Mouse (Mus musculus) large intestine, adult 2 months (tissue): ENCODE results near the gene Pik3r2. TPM values are rescaled to one million over a fixed set of nuclear protein-coding genes. Genes with fewer than 3 reads are reported as not detected.

Experiments used
- DNase-seq: peaks from one replicate; pipeline ENCODE4 v3.0.0-alpha.2; 2012; ENCODE audit warnings: low read depth, low spot score
- WGBS: fragments of 180-500 bp; shearing (Covaris S2); methylation state at CpG from one replicate; pipeline ENCODE4 v1.1.7; 2018; 5-methylcytosine and 5-hydroxymethylcytosine counted together
- polyA plus RNA-seq: library from polyadenylated mRNA; depleted of rRNA; stranded (reverse); fragments of >200 nt; gene quantifications from 2 replicates; pipeline ENCODE4 v1.2.3, GENCODE M21; 2012

Pik3r2 gene
- polyA plus RNA-seq, 1 experiment, result 82.1 TPM

GRCm38 (mm10) chr8:70762118-70762517 lies 14.4 kb downstream of the Pik3r2 start:
- DNase-seq, result no peak
- 34% methylated on average over 1 of the region's 1 CpGs for WGBS

- DNase-seq, result peak; percentile 98
- WGBS, result 1% methylated on average over 55 of the region's 55 CpGs
Observed at GRCm38 (mm10) chr8:70760775-70761406, 15.6 kb downstream of the Pik3r2 start, which contains the start of gene Mpv17l2. Gene Mpv17l2 (minus strand): TSS chr8:70760946.

- DNase-seq, result no peak
- under 1% methylated on average over 22 of the region's 22 CpGs for WGBS
Observed at GRCm38 (mm10) chr8:70760350-70760749, 16.2 kb downstream of the Pik3r2 start.

DNA sequence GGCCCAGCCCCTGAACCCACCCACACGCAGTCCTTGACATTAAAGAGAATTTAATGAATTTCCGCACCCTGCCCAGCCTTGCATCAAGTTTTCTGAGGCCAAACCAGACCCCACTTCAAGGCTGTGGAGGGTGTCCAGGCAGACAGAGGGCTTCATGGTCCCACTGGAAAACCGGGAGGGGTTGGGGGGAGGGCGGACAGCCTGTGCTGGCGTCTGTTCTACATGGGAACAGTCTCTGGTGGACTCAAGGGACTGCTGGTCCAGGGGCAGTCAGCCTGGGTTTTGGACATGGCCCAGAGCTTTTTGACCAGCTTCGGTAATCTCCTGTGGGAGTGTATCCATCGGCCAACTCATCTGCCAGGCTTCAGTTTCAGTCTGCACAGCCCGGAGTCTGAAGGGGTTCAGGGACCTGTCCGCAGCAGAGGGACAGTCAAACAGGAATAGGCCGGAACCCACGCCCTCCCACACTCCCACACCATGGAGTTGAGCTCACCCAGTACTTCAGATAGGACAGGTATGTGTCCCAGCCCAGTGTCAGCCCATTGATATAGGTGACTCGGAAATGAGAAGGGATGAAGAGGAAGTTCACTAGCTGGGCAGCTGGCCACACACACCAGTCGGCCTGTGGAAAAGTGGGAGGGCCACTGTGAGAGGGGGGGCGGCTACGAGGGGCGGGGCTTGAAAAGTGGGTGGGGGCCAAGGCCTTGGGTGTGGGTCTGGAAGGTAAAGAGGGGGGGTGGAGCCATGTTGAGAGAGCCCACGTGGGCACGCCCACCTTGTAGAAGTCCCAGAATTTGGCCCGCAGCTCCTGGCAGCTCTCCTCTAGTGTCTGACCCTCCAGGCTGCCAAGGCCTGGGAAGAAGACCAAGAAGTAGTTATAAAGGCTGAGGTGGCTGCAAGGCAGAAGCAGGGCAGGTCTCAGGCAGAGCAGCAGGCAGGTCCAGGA lies 17.6 kb downstream of the Pik3r2 start:
- DNase-seq, result no peak

GRCm38 (mm10) chr8:70758308-70758615 lies 18.3 kb downstream of the Pik3r2 start:
- 87% methylated on average over 7 of the region's 7 CpGs for WGBS
- DNase-seq, result no peak

More for the DNA sequence above, 17.6 kb downstream of the Pik3r2 start:
- 46% methylated on average over 19 of the region's 19 CpGs for WGBS

GRCm38 (mm10) chr8:70757523-70758307 lies 18.8 kb downstream of the Pik3r2 start:
- 78% methylated on average over 22 of the region's 22 CpGs for WGBS

DNA sequence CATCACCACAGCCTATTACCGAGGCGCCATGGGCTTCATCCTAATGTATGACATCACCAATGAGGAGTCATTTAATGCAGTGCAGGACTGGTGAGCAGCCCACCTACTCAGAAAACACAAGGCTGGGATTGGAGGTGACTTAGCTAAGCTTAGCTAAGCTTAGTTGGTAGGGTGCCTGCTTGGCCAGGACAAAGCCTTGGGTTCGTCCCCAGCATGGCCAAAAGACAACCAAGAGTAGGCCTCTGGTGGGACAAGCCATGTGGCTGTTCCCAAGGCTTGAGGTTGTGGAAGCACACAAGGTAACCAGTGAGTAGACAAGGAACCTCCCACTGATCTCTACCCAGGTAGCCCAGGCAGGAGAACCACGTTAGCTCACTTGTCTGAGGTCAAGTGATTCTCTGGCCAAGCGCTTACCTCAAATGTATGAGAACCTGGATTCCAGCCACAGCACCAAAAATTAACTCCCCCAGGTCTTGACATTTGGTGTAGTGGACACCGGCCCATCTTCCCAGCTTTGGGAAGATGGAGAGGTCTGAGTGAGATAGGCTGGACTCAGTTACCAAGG lies 20.0 kb downstream of the Pik3r2 start:
- WGBS, result 94% methylated on average over 6 of the region's 6 CpGs

More at GRCm38 (mm10) chr8:70757523-70758307, 18.8 kb downstream of the Pik3r2 start:
- DNase-seq, result no peak

DNA sequence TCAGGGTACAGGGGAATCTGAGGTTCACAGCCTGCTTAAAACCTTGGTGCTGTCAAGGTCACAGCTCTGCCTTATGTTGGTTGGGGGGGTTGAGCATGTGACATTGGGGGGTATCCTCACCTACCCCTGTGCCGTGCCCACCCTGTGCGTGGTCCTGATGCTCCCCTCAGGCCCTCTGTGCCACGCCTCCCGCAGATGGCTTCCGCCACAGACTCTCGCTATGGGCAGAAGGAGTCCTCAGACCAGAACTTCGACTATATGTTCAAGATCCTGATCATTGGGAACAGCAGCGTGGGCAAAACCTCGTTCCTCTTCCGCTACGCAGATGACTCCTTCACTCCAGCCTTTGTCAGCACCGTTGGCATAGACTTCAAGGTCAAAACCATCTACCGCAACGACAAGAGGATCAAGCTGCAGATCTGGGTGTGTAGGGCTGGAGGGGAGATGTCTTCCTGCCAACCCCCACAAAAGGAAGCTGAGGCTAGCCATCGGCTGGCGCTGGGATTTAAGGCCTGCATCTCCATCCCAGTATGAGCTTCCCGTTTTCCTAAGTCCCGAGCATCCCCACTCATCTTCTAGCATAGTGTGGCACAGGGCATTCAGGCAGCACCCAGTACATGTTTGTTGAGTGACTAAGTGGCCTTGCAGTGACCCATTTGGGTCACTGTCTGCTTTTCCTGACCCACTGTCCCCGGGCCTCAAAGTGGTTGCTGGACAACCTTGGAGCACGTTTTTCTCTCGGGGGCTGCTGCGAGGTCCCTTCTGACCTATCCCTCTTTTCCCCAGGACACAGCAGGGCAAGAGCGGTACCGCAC lies 20.6 kb downstream of the Pik3r2 start:
- 79% methylated on average over 24 of the region's 24 CpGs for WGBS
- DNase-seq, result no peak

More for the DNA sequence above, 20.0 kb downstream of the Pik3r2 start:
- no peak for DNase-seq

DNA sequence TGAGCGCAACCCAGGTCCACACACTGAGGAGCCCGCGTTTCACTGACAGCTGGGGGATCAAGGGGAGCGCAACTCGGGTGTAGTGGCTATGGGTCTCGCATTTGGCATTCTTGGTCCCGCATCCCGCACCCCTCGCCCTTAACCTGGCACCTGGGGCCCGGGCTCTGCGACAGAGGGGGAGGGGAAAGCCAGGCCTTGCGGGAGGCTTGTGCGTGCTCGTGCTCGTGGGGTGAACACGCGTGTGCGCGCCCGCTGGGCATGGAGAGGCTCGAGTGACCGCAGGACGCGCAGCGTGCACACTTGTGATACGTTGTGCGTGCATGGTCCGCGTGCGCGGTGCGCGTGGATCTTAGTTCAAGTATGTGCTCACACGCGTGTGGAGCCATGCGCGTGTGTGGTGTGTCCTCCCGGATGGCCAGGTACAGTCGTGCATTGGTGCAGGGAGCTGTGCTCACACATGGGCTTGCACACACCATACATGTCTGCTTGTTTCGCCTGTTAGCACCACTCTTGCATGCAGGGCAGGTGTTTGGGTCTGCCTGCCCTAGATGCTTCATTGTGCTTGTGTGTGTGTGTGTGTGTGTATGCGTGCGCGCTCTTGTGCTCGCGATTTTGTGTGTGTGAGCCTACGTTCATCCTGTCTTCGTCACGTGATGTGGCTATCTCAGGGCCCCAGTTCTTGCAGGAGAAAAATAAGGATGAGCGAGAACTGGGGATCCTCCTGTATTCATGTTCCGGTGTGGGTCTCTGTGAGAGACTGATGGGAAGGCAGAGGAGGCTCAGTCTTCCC lies 21.4 kb downstream of the Pik3r2 start:
- 6% methylated on average over 50 of the region's 50 CpGs for WGBS
- no peak for DNase-seq

DNA sequence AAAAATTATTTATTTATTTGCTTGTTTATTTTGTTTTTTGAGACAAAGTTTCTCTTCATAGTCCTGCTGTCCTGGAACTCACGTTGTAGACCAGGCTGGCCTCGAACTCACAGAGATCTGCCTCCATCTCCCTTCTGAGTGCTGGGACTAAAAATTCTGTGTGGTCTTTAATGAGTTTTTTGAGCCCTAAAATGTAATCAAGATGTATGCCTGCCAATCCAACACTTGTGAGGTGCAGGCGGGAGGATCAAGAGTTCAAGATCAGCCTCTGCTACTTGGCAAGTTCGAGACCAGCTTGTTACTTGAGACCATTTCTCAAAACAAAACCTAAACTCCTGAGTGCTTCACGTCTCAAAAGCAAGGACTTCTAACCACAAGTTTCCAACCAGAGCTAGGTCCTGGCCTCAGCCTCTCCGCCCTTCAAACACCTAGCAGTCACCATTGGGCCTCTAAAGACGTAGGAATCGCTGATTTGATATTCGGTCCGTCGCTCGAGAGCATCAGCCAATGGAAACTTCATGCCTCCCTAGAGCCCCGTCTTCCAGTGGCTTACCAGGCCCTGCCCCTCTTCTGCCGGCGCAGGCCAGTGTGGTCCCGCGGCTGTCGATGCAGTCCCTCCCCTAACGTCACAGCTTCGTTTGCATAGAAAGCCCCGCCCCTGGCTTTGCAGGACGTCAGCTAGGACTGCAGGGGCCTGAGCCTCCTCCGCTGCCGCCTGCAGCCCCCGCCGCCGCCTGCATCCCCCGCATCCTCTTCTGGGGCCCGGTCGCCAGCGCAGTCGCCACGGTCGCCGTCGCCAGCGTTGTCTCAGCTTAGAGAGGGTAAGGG lies 22.3 kb downstream of the Pik3r2 start, which contains the start of gene Rab3a:
Rab3a (plus strand) TSS at position 637 of the 828 bp plus-strand sequence.
- DNase-seq, result peak; percentile 97
- WGBS, result 8% methylated on average over 37 of the region's 37 CpGs

DNA sequence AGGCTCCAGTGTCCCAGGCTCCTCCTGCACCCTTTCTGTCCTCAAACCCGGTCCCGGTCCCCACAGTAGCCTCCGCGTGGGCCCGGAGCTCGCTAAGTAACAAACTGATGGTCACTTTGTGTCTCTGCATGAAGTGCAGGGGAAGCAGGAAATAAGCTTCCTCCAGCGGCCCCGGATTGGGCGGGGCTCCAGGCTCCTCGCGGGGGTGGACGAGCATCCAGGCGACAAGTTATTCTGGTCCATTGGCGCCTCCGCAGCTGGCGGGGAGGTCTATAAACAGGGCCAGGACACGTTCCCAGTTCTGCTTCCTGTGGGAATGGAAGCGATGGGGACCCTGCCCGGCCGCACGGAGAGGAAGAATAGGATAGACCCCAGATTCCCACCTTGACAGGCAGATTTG lies 23.4 kb downstream of the Pik3r2 start:
- DNase-seq, result no peak
- 5% methylated on average over 21 of the region's 21 CpGs for WGBS

DNA sequence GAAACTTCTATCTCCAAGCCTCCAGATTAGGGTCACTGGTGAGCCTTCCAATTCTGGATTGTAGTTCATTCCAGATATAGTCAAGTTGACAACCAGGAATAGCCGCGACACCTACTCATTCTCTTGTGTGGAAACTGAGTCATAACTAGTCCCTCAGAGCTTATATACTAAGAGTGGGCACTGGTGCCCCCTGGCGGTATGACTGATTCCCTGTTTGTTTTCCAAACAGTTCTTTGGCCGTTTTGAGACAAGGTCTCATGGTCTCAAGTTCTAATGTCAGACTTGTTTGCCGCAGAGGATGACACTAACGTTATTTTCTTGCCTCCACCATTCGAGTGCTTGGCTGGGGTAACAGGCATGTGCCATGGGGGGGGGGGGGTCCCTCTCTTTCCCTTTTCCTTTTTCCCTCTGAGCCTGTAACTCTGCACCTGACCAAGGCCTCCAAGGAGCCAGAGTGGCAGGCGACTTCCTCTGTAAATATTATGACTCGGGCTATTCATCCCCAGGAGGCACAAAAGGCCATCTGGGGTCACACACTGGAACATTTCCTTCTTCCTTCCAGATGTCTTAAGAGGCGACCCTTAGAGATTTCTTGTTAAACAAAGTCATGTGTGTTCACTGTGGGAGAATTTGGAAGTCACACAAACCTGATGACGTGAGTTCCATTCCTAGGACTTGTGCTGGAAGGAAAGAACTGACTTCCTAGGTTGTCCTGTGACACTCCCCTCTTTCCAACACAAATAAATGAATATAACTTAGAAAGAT lies 24.3 kb downstream of the Pik3r2 start:
- 14% methylated on average over 11 of the region's 11 CpGs for WGBS
- DNase-seq, result no peak

DNA sequence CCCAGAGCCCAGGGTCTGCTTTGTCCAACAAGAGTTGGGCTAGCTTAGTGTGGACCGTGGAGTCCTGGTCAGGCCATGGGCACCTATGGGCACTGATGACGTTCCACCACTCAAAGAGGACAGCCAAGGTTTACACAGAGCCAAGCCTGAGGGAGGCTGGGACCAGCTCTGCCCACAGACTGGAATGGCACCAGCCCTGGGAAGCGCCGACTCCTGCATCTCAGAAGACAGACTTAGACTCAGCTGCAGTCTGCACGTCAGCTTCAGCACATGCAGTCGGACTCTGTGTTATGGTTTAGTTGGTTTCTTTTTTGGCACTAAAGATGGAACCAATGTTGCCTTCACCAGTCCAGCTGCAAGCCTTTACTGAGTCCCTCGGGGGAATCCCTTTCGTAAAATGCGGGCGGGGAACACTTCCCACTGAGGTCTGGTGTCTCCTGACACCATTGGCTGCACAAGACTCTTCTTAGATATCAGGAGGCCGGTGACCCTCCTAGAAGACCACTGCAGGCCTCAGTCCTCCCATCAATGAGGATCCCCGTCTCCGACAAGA lies 26.3 kb downstream of the Pik3r2 start:
- WGBS, result 79% methylated on average over 13 of the region's 13 CpGs
- DNase-seq, result no peak

DNA sequence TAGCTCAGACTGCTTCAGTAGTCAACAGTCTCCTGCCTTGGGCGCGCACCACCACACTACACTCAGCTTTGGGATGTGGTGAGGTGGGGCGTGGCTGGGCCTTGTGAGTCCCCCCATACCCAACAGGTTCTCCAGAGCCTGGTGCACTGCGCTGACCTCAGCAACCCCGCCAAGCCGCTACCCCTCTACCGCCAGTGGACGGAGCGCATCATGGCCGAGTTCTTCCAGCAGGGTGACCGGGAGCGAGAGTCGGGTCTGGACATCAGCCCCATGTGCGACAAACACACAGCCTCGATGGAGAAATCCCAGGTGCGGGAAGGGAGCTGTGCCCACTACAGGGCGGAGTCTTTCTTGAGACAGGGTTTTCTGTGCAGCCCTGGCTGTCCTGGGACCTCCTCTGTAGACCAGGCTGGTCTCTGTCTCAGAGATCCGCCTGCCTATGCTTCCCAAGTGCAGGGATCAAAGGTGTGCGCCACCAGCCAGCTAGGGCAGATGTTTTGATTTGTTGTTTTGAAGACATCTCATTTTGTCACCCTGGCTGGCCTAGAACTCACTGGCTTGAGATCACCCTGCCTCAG lies 27.3 kb downstream of the Pik3r2 start:
- DNase-seq, result no peak
- WGBS, result 82% methylated on average over 19 of the region's 19 CpGs

- no peak for DNase-seq
- WGBS, result 86% methylated on average over 23 of the region's 23 CpGs
Observed at GRCm38 (mm10) chr8:70748246-70749096, 28.0 kb downstream of the Pik3r2 start.
